Mouse (Mus musculus) embryonic stem cell, embryonic (primary cell): ENCODE results near the gene Pla2g5.

ENCODE experiments used
- CTCF ChIA-PET, 4 experiments: fragments of 300-600 bp in 2 of 4; fragments of 350-600 bp in 2 of 4; sonication (Branson Sonifier 250); formaldehyde crosslinking; loops; one replicate each; lab custom pipeline; 2022; ENCODE audit warnings: inconsistent platforms in 2 of 4; lab: Charles Lee
- POLR2A ChIA-PET, 4 experiments: fragments of 300-600 bp in 2 of 4; fragments of 350-600 bp in 2 of 4; sonication (Branson Sonifier 250); formaldehyde crosslinking; loops; one replicate each; lab custom pipeline; 2022; ENCODE audit warnings: antibody characterized with exemption in 4 of 4, inconsistent platforms in 1 of 4; lab: Charles Lee

Pla2g5 gene

DNA sequence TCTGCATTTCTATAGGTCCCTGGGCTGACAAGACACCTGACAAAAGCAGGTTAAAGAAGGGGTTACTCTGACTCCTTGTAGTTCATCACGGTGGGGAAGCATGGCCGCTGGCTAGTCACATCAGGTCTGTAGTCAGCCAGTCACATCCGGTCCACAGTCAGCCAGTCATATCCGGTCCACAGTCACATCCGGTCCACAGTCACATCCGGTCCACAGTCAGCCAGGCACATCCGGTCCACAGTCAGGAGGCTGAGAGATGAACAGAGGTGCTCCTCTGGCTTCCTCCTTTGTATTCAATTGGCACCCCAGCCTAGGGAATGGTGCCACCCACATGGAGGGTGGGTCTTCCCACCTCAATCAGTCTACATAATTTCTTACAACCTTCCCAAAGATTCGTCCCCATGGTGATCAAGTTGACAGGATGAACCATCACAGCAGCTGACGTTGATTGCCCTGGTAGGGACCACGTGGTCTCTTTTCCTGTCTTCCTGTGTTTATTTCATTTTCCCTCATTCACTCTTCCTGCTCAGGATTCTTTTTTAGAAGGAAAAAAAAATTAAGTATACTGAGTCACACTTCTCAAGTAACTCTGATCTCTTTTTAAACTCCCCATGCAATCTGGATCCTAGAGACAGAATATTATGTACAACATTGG is at the start of gene Pla2g5:
Gene Pla2g5, minus strand, starts transcription at position 139 of the 655 bp plus-strand sequence.
- CTCF ChIA-PET: no interaction called here
- POLR2A ChIA-PET: interaction anchor here in 1 of 4 experiments (0.6 kb wide), 1 partner anchor 229 kb away, joined by 4 read pairs; the partner anchor contains the start of gene Nbl1

DNA sequence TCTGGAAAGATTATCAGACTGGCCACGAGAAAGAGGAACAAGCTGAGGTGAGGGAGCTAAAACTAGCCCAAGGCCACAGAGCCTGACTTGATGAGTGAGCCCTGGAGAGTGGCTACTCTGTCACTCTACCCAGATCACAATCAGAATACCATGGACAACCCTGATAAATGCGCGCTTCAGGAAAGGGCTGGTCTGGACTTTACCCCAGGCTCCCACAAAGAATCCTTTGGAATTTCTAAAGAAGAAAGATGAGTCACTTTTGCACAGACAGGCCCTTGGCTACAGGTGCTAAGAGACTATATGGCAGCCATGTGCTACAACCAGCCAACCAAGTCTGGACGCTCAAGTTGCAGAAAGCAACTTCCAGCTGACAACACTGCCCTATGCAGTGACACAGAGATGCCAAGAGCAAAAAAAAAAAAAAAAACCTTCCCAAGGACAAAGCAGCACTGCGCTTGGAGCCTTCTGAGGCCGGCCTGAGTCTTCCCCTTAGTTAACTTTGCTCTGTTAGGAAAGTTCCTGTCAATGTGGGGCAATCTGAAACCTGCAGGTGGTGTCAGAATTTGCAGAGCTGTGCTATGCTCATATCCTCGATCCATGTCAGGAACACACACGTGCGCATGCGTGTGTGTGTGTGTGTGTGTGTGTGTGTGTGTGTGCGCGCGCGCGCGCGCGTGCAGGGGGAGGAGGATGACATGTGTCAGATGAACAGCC is 42.5 kb upstream of the Pla2g5 start:
- POLR2A ChIA-PET: no interaction called here
- CTCF ChIA-PET: interaction anchor here in 2 of 4 experiments (0.7 to 1.7 kb wide), 3 partner anchors 8 to 17 kb away, joined by 4 read pairs; partner anchors contain the start of gene Otud3 (in 1 of the 2)

DNA sequence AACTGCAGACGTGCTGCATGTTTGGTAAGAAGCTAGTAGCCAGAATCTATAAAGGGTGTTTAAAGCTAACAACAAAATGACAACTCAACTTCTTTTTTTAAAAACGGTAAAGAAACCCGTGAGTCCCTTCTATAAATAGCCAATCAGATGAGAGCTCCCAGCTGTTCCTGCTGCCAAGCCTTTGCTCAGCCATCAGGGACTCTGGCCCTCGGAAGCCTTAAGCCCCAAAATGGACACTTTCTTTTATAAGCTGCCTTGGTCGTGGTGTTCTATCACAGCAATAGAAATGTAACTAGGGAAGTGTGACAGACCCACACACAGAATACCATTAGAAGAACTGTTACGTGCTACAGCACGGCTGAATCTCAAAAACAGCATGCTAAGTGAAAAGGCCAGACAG is 36.1 kb upstream of the Pla2g5 start:
- ChIA-PET CTCF (interaction anchor here in 1 of 4 experiments (1.1 kb wide), 1 partner anchor 43 kb away, joined by 3 read pairs; no protein-coding TSS in a partner anchor), POLR2A (interaction anchor here in 1 of 4 experiments (1.0 kb wide), 1 partner anchor 13 kb away, joined by 4 read pairs; no protein-coding TSS in a partner anchor)

DNA sequence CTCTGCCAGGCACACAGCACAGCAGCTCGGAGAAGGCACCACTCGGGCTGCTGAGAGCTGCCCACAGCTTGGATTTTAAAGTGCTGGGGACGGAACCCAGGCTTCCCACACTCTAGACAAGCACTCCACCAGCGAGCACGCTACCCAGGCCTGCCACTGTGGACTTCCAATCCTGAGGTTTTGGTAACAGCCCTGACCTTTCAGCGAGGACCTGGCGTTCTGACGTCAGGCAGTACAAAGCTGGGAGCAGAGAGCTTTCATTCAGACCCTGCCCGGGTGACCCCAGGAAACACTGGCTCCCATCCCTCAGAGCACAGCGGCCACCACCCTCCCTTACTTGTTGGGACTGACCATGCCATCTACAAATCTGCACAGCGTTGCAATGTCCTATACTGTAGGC is 30.5 kb upstream of the Pla2g5 start:
- ChIA-PET CTCF (interaction anchor here in 2 of 4 experiments (0.6 to 0.8 kb wide), 2 partner anchors 9 to 20 kb away, joined by 3 to 7 read pairs; partner anchors contain the start of gene Otud3 (in 1 of the 2)), POLR2A (interaction anchor here in 1 of 4 experiments (1.4 kb wide), 1 partner anchor 12 kb away, joined by 4 read pairs; no protein-coding TSS in a partner anchor)

DNA sequence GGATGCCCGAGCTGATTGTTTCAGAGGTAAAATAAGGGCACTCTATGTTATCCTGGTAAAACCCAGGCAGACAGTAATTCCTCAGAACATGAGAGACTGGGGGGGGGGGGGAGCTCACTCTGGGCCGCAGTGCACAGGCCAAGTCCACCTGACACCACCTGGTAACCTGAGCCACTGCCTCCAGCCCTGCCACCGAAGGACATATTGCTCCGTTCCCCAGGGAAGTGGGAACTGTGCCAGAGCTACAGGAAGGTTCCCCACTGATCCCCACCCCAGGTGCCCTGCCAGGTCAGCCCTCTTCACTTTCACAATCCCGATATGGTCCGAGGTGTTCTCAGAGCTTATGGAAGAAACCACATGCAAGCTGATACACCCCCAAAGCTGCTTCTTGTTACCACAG is 29.4 kb upstream of the Pla2g5 start:
- CTCF ChIA-PET: interaction anchor here in 2 of 4 experiments (0.6 to 1.2 kb wide), 3 partner anchors 51 to 481 kb away, joined by 3 read pairs; no protein-coding TSS in a partner anchor
- POLR2A ChIA-PET: interaction anchor here in 3 of 4 experiments (0.6 to 1.4 kb wide), 4 partner anchors 11 to 96 kb away, joined by 3 to 6 read pairs (median 4); no protein-coding TSS in a partner anchor

DNA sequence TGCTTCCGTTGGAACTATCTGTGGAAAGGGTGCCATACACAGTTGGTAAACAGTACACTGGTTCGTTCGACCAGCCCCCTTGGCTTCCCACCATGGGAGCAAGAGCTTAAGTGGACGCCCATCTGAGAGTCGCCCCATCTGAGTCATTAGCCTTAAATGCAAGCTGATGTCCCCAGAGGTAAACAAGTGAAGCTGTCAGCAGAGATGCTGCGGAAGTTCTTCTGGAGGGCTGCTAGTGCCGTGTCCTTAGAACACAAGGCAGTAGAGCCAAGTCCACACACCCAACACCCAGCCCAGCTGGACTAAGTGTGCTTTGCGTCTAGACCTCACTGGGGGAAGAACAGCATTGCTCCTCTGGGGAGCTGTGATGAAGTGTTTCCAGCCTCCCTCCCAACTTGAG is 26.4 kb upstream of the Pla2g5 start:
- ChIA-PET CTCF (interaction anchor here (0.6 to 2.0 kb wide), 13 partner anchors 11 to 691 kb away, joined by 3 to 9 read pairs (median 4); partner anchors contain the start of genes Otud3 (in 1 of the 4) and Pla2g2e (in 1 of the 4)), POLR2A (interaction anchor here in 3 of 4 experiments (0.6 to 2.8 kb wide), 8 partner anchors 12 to 455 kb away, joined by 3 to 8 read pairs (median 3); partner anchors contain the start of genes Mul1 (in 1 of the 3) and Otud3 (in 1 of the 3))

DNA sequence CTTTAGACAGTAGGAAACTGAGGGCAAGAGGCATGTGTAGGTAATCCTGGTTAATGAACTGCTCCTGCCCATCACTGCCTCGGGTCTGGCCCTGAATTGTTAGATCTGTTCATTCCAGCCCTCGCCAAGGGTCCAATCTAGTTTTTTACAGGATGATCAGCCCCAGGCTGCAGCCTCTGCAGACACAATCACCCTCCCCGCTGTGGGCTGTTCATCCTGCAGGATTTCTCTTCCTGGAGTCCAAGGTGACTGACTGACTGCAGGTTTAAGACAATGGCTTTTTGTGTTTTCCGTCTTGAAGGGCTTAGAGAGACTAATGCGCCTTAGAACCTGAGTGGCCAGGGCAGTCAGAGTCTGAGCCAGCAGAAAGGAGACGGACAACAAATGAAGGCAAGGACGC is 25.9 kb upstream of the Pla2g5 start:
- POLR2A ChIA-PET: interaction anchor here in 2 of 4 experiments (0.7 to 2.8 kb wide), 6 partner anchors 12 to 454 kb away, joined by 3 to 8 read pairs (median 4); partner anchors contain the start of genes Mul1 (in 1 of the 2) and Otud3 (in 1 of the 2)
- CTCF ChIA-PET: interaction anchor here in 3 of 4 experiments (0.5 to 2.0 kb wide), 11 partner anchors 11 to 442 kb away, joined by 3 to 9 read pairs (median 4); partner anchors contain the start of genes Otud3 (in 1 of the 3) and Pla2g2e (in 1 of the 3)

DNA sequence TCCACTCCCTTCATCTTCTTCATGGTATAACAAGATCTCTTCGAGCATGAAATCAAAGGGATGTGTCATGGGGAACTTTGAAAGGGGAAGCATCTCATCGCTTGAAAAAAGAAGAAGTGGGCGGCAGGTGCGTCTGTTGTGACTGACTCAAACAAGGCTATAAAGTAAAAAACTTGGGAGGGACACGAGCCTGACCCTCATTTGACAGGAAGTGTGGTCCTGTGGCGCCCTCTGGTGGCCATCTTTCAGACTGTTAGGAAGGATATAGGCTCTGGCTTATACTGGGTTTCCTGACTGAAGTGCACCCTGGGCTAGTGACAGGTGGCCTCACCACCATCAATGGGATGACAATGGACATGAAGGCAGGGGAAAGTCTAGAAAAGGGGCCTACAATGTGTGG is 21.0 kb upstream of the Pla2g5 start:
- ChIA-PET CTCF (no interaction called here), POLR2A (no interaction called here)

DNA sequence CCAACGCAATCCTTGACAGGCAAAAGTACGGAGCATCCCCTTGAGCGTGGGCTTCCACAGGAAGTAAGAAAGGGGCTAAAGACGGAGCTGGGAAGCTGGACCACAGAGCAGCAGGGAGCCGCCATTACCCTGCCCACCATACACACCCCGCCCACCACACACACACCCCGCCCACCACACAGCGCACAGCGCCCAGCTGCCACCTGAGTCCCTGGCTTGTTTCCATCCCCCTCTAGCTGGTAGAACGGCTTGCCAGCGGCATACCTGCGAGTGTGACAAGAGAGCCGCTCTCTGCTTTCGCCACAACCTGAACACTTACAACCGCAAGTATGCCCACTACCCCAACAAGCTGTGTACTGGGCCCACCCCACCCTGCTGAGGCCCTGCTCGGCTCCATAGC is 18.9 kb upstream of the Pla2g5 start:
- POLR2A ChIA-PET: interaction anchor here in 3 of 4 experiments (0.6 to 1.7 kb wide), 11 partner anchors 8 to 381 kb away, joined by 3 to 5 read pairs (median 4); no protein-coding TSS in a partner anchor
- CTCF ChIA-PET: interaction anchor here in 3 of 4 experiments (1.0 to 3.3 kb wide), 8 partner anchors 13 to 68 kb away, joined by 3 to 19 read pairs (median 6); no protein-coding TSS in a partner anchor

DNA sequence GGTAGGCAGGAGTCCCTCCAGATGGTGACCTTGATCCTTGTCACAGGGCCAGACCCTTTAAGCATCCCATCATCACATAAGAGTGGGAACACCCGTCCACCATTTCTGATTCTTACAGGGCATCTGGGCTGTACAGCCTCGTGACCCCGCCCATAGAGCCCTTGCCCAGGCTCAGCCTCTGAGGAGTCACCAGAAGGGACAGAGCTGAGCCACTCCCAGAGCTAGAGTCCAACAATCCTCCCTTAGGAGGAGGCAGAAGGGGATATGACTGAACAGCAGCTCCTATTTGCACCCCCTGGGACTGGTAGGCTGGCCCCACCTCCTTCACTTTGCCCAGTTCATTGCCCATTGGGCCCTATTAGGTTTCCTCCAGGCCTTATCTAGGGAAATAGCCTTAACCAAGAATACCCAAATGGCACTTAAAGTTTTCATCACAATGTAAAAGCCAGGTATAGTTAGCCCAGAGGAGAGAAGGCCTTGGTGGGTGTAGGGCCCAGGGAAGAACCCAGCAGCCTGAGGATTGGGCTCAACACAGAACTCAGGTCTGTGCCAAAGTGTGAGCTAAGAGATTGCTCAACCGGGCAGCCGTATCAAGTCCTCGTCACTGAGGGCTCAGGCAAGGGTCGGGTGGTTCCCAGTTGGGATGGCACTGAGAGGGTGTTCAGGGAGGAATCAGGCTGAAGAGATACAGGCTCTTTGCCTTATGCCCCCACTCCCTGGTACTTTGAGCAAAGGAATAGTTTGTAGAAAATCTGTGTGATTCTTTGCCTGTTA is 17.7 kb upstream of the Pla2g5 start:
- CTCF ChIA-PET: interaction anchor here in 2 of 4 experiments (0.5 to 3.3 kb wide), 5 partner anchors 12 to 498 kb away, joined by 3 to 19 read pairs (median 7); no protein-coding TSS in a partner anchor
- POLR2A ChIA-PET: interaction anchor here in 2 of 4 experiments (1.4 to 1.6 kb wide), 2 partner anchors 12 to 22 kb away, joined by 3 to 4 read pairs; no protein-coding TSS in a partner anchor

DNA sequence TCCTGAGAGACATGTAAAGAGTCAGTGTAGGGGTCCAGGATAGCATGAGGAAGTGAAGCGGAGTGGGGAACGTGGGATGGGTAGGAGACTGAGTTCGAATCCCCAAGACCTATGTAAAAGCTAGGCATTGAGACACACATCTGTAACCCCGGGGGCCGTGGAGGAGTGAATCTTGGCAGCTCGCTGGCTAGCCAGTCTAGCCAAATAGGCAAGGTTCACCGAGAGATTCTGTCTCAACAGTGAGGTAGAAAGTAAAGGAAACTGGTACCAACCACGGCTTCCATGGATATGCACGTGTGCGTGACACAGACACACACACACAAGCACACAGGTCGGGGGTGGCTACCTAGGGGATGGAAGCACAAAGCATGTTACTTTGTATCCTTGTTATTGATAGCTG is 16.5 kb upstream of the Pla2g5 start:
- ChIA-PET CTCF (interaction anchor here in 3 of 4 experiments (0.7 to 3.3 kb wide), 4 partner anchors 11 to 135 kb away, joined by 3 to 19 read pairs (median 4); no protein-coding TSS in a partner anchor), POLR2A (interaction anchor here in 1 of 4 experiments (0.9 to 1.6 kb wide), 2 partner anchors 11 to 21 kb away, joined by 3 to 4 read pairs; no protein-coding TSS in a partner anchor)

DNA sequence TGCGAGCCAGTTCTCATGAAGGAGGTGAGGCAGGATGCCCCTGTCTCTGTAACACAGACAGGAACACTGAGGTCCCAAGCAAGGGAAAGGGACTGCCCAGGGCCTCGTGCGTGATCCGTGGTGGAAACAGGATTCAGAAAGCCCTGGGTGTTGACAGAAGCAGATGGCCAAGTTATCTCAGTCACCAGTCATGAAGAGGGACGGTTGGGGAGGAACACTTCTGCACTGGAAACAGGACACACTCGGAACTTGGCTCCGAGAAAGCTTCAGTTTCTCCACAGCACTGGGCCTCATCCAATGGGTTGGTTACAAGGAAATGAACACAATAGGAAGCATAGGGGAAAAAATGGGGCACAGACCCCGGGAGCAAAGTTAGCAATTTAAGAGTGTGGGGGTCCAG is 15.5 kb upstream of the Pla2g5 start:
- POLR2A ChIA-PET: interaction anchor here in 1 of 4 experiments (0.5 kb wide), 1 partner anchor 195 kb away, joined by 8 read pairs; no protein-coding TSS in a partner anchor
- CTCF ChIA-PET: interaction anchor here in 3 of 4 experiments (0.6 to 1.7 kb wide), 3 partner anchors 10 to 20 kb away, joined by 3 to 5 read pairs (median 4); no protein-coding TSS in a partner anchor

DNA sequence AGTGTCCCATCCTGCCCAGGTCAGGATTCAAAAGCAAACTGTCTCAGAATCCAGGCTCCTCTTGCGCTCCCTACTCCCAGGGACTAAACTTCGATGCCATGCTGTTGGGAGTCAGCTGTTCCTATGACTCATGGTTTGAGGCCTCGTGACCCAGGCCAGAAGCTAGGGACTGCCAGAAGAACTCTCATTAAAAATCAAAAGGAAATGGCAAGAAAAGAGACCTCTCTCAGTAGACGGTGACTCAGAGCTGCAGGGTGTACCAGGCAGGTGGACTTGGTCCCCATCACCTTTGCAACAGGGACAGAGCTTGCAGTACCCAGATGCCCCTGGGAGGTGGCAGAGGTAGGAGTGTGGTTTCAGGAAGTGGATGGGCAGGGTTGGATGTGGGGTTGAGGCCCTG is 14.4 kb upstream of the Pla2g5 start, which contains the start of gene Pla2g2e:
Gene Pla2g2e, plus strand, starts transcription at position 212 of the 400 bp plus-strand sequence.
- CTCF ChIA-PET: interaction anchor here (0.6 to 1.8 kb wide), 9 partner anchors 11 to 375 kb away, joined by 3 to 6 read pairs (median 4); no protein-coding TSS in a partner anchor
- POLR2A ChIA-PET: interaction anchor here in 1 of 4 experiments (0.9 kb wide), 1 partner anchor 9 kb away, joined by 3 read pairs; no protein-coding TSS in a partner anchor

DNA sequence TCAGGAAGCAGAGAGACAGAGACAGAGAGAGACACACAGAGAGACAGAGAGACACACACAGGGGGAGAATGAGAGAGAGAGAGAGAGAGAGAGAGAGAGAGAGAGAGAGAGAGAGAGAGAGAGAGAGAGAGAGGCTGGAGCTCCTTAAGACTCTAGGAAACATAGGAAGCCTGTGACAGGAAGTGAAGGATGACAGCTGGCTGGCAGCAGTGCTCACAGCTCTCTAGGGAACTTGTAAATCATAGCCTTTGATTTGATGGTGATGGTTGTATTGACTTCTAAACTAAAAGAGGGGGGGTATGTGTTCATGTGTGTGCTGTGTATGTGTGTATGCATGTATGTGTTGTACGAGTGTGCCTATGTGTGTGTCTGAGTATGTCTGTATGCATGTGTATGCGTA is 12.7 kb upstream of the Pla2g5 start:
- ChIA-PET POLR2A (no interaction called here), CTCF (interaction anchor here in 1 of 4 experiments (0.9 kb wide), 1 partner anchor 19 kb away, joined by 3 read pairs; no protein-coding TSS in a partner anchor)

DNA sequence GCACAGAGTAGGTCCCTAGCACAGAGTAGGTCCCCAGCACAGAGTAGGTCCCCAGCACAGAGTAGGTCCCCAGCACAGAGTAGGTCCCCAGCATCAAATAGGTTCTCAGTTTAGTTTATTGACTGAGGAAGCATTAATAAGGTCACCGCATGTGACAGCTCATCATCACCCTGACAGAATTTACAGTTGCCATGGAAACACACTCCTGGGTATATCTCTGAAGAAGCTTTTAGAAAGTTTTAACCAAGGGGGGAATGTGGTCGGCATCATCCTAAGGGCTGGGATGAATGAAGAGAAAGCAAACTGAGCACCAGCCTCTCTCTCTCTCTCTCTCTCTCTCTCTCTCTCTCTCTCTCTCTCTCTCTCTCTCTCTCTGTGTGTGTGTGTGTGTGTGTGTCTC is 12.0 kb upstream of the Pla2g5 start:
- POLR2A ChIA-PET: interaction anchor here in 1 of 4 experiments (0.7 kb wide), 1 partner anchor 582 kb away, joined by 4 read pairs; no protein-coding TSS in a partner anchor
- CTCF ChIA-PET: interaction anchor here (0.6 to 1.0 kb wide), 6 partner anchors 19 to 445 kb away, joined by 3 to 13 read pairs (median 4); no protein-coding TSS in a partner anchor

DNA sequence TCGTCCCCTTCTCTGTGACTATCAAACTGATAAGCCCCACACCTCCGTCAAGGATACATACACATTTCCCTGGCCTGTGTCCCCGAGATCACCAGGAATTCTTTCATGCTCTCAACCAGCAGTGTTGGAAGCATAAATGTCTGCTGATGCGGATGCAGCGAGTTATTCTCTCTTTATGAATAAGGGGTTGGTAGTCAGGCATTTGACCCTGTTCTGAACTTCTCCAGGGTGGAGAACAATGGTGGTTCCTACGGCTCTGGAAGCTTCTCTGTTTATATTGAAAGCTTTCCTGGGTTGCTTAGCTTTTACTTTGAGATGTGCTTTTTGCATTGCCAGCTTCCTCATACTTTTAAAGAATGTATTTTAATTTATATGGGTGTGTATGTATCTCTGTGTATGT is 10.6 kb upstream of the Pla2g5 start, which contains the start of gene Gm13030:
Gene Gm13030, minus strand, starts transcription at position 101 of the 400 bp plus-strand sequence.
- POLR2A ChIA-PET: interaction anchor here in 1 of 4 experiments (0.7 kb wide), 1 partner anchor 20 kb away, joined by 3 read pairs; no protein-coding TSS in a partner anchor
- CTCF ChIA-PET: interaction anchor here (0.6 to 0.7 kb wide), 6 partner anchors 15 to 720 kb away, joined by 3 to 9 read pairs (median 3); no protein-coding TSS in a partner anchor
